Mouse (Mus musculus) CH12.LX (cell line): ENCODE measurements around the gene Spaar. TPM values are rescaled to one million over a fixed set of nuclear protein-coding genes. Genes with fewer than 3 reads are reported as not detected.

Experiments used
- DNase-seq: peaks from one replicate; pipeline ENCODE4 v3.0.0-alpha.2; 2013; ENCODE audit errors: extremely low read depth
- H3K27ac ChIP-seq: 2 replicates; pipeline ENCODE4 v1.5.1; 2012; ENCODE audit warnings: low read depth, mild to moderate bottlenecking, control low read depth, moderate library complexity; ENCODE audit not compliant: insufficient read depth
- H3K27me3 ChIP-seq: replicated peaks from 2 replicates; pipeline ENCODE3; 2012; ENCODE audit warnings: inconsistent platforms
- H3K36me3 ChIP-seq, 2 experiments: replicated peaks in 1 of 2; 2 replicates each; pipeline versions ENCODE3 to v1.6.1; 2012; ENCODE audit warnings: inconsistent platforms in 1 of 2, low read length in 1 of 2, mild to moderate bottlenecking in 1 of 2, mixed read lengths in 1 of 2, moderate library complexity in 1 of 2; ENCODE audit not compliant: control insufficient read depth in 1 of 2, insufficient read depth in 1 of 2
- H3K4me1 ChIP-seq, 2 experiments: 2 replicates each; pipeline ENCODE4 v1.6.1; 2012; ENCODE audit warnings: inconsistent platforms in 1 of 2, moderate library complexity in 1 of 2; ENCODE audit not compliant: insufficient read depth in 2 of 2, control insufficient read depth in 1 of 2
- H3K4me2 ChIP-seq: 2 replicates; pipeline ENCODE4 v1.6.1; 2012; ENCODE audit warnings: low read depth, mild to moderate bottlenecking, control low read depth; ENCODE audit not compliant: poor library complexity, insufficient read depth, severe bottlenecking
- H3K4me3 ChIP-seq, 3 experiments: fragments of 150-350 bp in 1 of 3; sonication (generic) in 1 of 3; replicated peaks in 1 of 3; 2 replicates each; pipeline versions ENCODE3 to v1.5.1; 2011 to 2012; ENCODE audit warnings: low read depth in 2 of 3, low read length in 2 of 3, mild to moderate bottlenecking in 2 of 3, moderate library complexity in 2 of 3, control low read depth in 1 of 3, improper control_type of control experiment in 1 of 3, inconsistent platforms in 1 of 3, mixed read lengths in 1 of 3; ENCODE audit not compliant: poor library complexity in 1 of 3
- H3K79me2 ChIP-seq: replicated peaks from 2 replicates; pipeline ENCODE4 v1.6.1; 2012; ENCODE audit warnings: mild to moderate bottlenecking, moderate library complexity; ENCODE audit not compliant: control insufficient read depth, poor library complexity, insufficient read depth, severe bottlenecking; ENCODE audit errors: extremely low read depth
- H3K9ac ChIP-seq: 2 replicates; pipeline ENCODE4 v1.6.1; 2012; ENCODE audit warnings: low read depth, mild to moderate bottlenecking, control low read depth, moderate library complexity; ENCODE audit not compliant: insufficient read depth
- H3K9me3 ChIP-seq: replicated peaks from 2 replicates; pipeline ENCODE3; 2012; ENCODE audit warnings: low read length, inconsistent platforms, mixed read lengths
- BHLHE40 ChIP-seq: IDR thresholded peaks from 2 replicates; pipeline ENCODE4 v1.6.1; 2011; ENCODE audit warnings: mild to moderate bottlenecking, low read depth, low read length, improper control_type of control experiment
- CHD1 ChIP-seq: IDR thresholded peaks from 2 replicates; pipeline ENCODE4 v1.6.1; 2012; ENCODE audit warnings: low read depth, low read length, improper control_type of control experiment, inconsistent platforms
- EP300 ChIP-seq: IDR thresholded peaks from 2 replicates; pipeline ENCODE4 v1.6.1; 2011; ENCODE audit warnings: low read length, improper control_type of control experiment
- ETS1 ChIP-seq: conservative IDR thresholded peaks from 2 replicates; pipeline ENCODE4 v1.6.1; 2012; ENCODE audit warnings: low read depth, mild to moderate bottlenecking, inconsistent platforms, low read length, improper control_type of control experiment, moderate library complexity
- GABPA ChIP-seq: IDR thresholded peaks from 2 replicates; pipeline ENCODE4 v1.6.1; 2012; ENCODE audit warnings: low read depth, low read length, improper control_type of control experiment, inconsistent platforms; ENCODE audit not compliant: insufficient replicate concordance
- JUN ChIP-seq: IDR thresholded peaks from 2 replicates; pipeline ENCODE4 v1.6.1; 2011; ENCODE audit warnings: low read depth, mild to moderate bottlenecking, low read length, improper control_type of control experiment, moderate library complexity; ENCODE audit not compliant: insufficient read depth
- JUND ChIP-seq: conservative IDR thresholded peaks from 2 replicates; pipeline ENCODE4 v1.6.1; 2011; ENCODE audit warnings: low read depth, low read length, improper control_type of control experiment
- MAX ChIP-seq: IDR thresholded peaks from 2 replicates; pipeline ENCODE4 v1.6.1; 2011; ENCODE audit warnings: low read length, improper control_type of control experiment
- MEF2A ChIP-seq: IDR thresholded peaks from 2 replicates; pipeline ENCODE4 v1.6.1; 2014; ENCODE audit warnings: low read depth, mild to moderate bottlenecking, inconsistent platforms, low read length, improper control_type of control experiment, borderline replicate concordance
- NRF1 ChIP-seq: IDR thresholded peaks from 2 replicates; pipeline ENCODE4 v1.6.1; 2014; ENCODE audit warnings: low read depth, mild to moderate bottlenecking, inconsistent platforms, low read length, improper control_type of control experiment, moderate library complexity
- PAX5 ChIP-seq: IDR thresholded peaks from 2 replicates; pipeline ENCODE4 v1.6.1; 2012; ENCODE audit warnings: low read length, inconsistent platforms, mixed read lengths
- POLR2A ChIP-seq: IDR thresholded peaks from 2 replicates; pipeline ENCODE4 v1.6.1; 2011; ENCODE audit warnings: low read depth, mild to moderate bottlenecking, improper control_type of control experiment, low read length
- RCOR1 ChIP-seq: conservative IDR thresholded peaks from 2 replicates; pipeline ENCODE4 v1.6.1; 2012; ENCODE audit warnings: low read depth, mild to moderate bottlenecking, inconsistent platforms, low read length, improper control_type of control experiment
- SIN3A ChIP-seq: IDR thresholded peaks from 2 replicates; pipeline ENCODE4 v1.6.1; 2012; ENCODE audit warnings: low read length, improper control_type of control experiment, inconsistent platforms
- TBP ChIP-seq: conservative IDR thresholded peaks from 2 replicates; pipeline ENCODE4 v1.6.1; 2011; ENCODE audit warnings: low read depth, low read length, improper control_type of control experiment
- UBTF ChIP-seq: IDR thresholded peaks from 2 replicates; pipeline ENCODE4 v1.6.1; 2012; ENCODE audit warnings: low read depth, mild to moderate bottlenecking, inconsistent platforms, low read length, improper control_type of control experiment, moderate library complexity
- USF1 ChIP-seq: IDR thresholded peaks from 2 replicates; pipeline ENCODE4 v1.6.1; 2014; ENCODE audit warnings: low read depth, mild to moderate bottlenecking, inconsistent platforms, low read length, improper control_type of control experiment
- USF2 ChIP-seq: conservative IDR thresholded peaks from 2 replicates; pipeline ENCODE4 v1.6.1; 2011; ENCODE audit warnings: low read depth, low read length, improper control_type of control experiment
- ZC3H11A ChIP-seq: IDR thresholded peaks from 2 replicates; pipeline ENCODE4 v1.6.1; 2012; ENCODE audit warnings: low read depth, mild to moderate bottlenecking, inconsistent platforms, low read length, improper control_type of control experiment
- ZMIZ1 ChIP-seq: IDR thresholded peaks from 2 replicates; pipeline ENCODE4 v1.6.1; 2012; ENCODE audit warnings: low read depth, mild to moderate bottlenecking, inconsistent platforms, low read length, improper control_type of control experiment
- dilution Hi-C: fragments of 300-500 bp; cut with MboI; formaldehyde crosslinking; loops from 2 replicates; pipeline ENCODE4 v1.14.3; 2020; ENCODE audit warnings: low sequenced_read_pairs; ENCODE audit not compliant: extremely low pct_unique_long_range_greater_than_20kb, extremely low pct_ligation_motif_present
- in situ Hi-C: fragments of 300-500 bp; cut with MboI; formaldehyde crosslinking; loops from 3 replicates; pipeline ENCODE4 v1.14.3; 2019; ENCODE audit warnings: low sequenced_read_pairs, low pct_ligation_motif_present, low pct_unique_long_range_greater_than_20kb, mixed read lengths
- polyA plus RNA-seq: library from polyadenylated mRNA; unstranded; fragments of >175 nt; gene quantifications from 2 replicates; pipeline ENCODE4 v1.2.1, GENCODE M21; 2012; ENCODE audit warnings: low read depth; ENCODE audit not compliant: insufficient read length
- total RNA-seq, 2 experiments: library from RNA; depleted of rRNA; stranded (reverse); fragments of 300-350 nt in 1 of 2; fragments of >200 nt in 1 of 2; gene quantifications; 2 replicates each; pipeline ENCODE4 v1.2.3; 2012 to 2014

Gene Spaar
- total and polyA plus RNA-seq, 3 experiments, result not detected

- peaks cover 0 to 3% of the 10 kb centered on the region in 2 experiments; a peak in 1 of 4 replicates for H3K4me1 ChIP-seq
- H3K9ac ChIP-seq, result no peak overlapping the region
- no peak overlapping the region for H3K4me3 ChIP-seq
- TF ChIP-seq ZMIZ1 (no peak), MAX (no peak), USF1 (no peak), USF2 (no peak), RCOR1 (no peak), JUN (no peak), ZC3H11A (no peak), UBTF (no peak)
- TF ChIP-seq, all 38 proteins: peak for 0
- H3K27ac ChIP-seq, result no peak overlapping the region
- no peaks in the 10 kb centered on the region for H3K79me2 ChIP-seq
- H3K36me3 ChIP-seq, result no peaks in the 10 kb centered on the region
- DNase-seq, result no peak
- H3K9me3 ChIP-seq, result no peaks in the 10 kb centered on the region
- H3K4me2 ChIP-seq, result no peak overlapping the region
- in situ Hi-C loops (loop anchor here (10.0 to 25.0 kb wide), 2 partner anchors 116 to 248 kb away; partner anchors contain the start of genes Ccin and Olfr155), dilution Hi-C loops (no loop called here)
- H3K27me3 ChIP-seq, result peaks cover 37% of the 10 kb centered on the region
Observed at GRCm38 (mm10) chr4:43738989-43739674, 9.3 kb downstream of the Spaar start.

- no peaks in the 10 kb centered on the region for H3K36me3 ChIP-seq
- no peak overlapping the region for H3K27ac ChIP-seq
- peaks cover 22% of the 10 kb centered on the region for H3K27me3 ChIP-seq
- no peaks in the 10 kb centered on the region for H3K9me3 ChIP-seq
- no peak overlapping the region for H3K4me2 ChIP-seq
- no peaks in the 10 kb centered on the region for H3K79me2 ChIP-seq
- peaks cover 0 to 3% of the 10 kb centered on the region in 2 experiments; a peak in 1 of 4 replicates for H3K4me1 ChIP-seq
- dilution Hi-C loops, result no loop called here
- no peak overlapping the region for H3K4me3 ChIP-seq
- TF ChIP-seq RCOR1, result no peak
- no peak for TF ChIP-seq MEF2A
- no peak for TF ChIP-seq POLR2A
- TF ChIP-seq MAX, result no peak
- no peak for TF ChIP-seq TBP
- TF ChIP-seq ETS1, result no peak
- no peak for TF ChIP-seq GABPA
- TF ChIP-seq SIN3A, result no peak
- no peak for TF ChIP-seq BHLHE40
- TF ChIP-seq JUND, result no peak
- TF ChIP-seq NRF1, result no peak
- TF ChIP-seq PAX5, result no peak
- no peak for TF ChIP-seq JUN
- TF ChIP-seq EP300, result no peak
- TF ChIP-seq CHD1, result no peak
- DNase-seq, result no peak
- in situ Hi-C loops, result loop anchor here (25.0 kb wide), 1 partner anchor 246 kb away; the partner anchor contains the start of gene Ccin
- no peak overlapping the region for H3K9ac ChIP-seq
Observed at GRCm38 (mm10) chr4:43741526-43741925, 11.7 kb downstream of the Spaar start.
